Mouse (Mus musculus) embryo, embryonic 11.5 days (tissue): Measurements from ENCODE around the gene Tmem243.
"Not testable (repeated sequence)": the region's sequence is repeated elsewhere in the genome, so short reads cannot be mapped to it uniquely, and the experiment has no call there.

Experiments used
- DNase-seq: peaks from one replicate; pipeline ENCODE4 v3.0.0-alpha.2; 2012; ENCODE audit warnings: low read depth, low spot score

Gene Tmem243

DNA sequence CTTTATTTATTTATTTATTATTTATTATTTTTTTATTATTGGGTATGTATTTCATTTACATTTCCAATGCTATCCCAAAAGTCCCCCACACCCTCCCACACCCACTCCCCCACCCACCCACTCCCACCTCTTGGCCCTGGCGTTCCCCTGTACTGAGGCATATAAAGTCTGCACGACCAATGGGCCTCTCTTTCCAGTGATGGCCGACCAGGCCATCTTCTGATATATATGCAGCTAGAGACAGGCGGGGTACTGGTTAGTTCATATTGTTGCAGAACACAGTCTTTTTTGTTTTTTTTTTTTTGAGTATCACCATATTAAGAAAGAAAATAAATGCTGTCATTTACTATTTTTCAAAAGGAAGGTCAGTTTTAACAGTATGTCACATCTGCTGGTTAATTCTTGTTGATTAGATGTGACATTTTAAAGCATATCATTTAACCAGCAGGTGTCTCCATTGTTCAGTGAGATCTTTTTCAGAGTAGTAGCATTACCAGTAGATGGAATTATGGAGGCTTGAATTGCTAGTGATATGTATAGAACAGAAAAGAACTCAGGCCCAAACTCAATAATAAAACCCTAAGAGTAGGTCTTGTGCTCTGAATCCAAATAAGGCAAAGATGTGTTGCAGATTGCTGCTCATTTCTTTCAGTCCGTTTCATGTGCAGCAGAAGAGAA, 69.0 kb downstream of the Tmem243 start:
- not testable (repeated sequence) for DNase-seq

DNA sequence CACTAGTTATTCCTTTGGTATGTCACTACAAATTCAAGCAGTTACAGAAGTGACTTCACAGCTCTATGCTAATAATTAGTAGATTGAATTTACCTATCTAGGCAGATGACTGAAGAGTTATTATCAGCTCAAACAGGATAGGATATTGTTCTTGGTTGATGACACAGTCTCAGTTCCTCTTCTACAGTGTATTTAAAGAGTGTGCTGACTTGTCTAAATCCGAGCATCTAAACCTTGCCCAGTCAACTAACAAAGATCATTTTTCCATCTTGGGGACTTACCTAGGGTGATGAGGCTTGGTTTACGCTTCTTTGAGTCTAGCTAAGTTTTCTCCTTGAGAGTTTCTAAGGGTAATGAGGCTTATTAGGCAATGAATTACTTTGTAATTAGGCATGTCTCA, 72.8 kb downstream of the Tmem243 start:
- no peak for DNase-seq

DNA sequence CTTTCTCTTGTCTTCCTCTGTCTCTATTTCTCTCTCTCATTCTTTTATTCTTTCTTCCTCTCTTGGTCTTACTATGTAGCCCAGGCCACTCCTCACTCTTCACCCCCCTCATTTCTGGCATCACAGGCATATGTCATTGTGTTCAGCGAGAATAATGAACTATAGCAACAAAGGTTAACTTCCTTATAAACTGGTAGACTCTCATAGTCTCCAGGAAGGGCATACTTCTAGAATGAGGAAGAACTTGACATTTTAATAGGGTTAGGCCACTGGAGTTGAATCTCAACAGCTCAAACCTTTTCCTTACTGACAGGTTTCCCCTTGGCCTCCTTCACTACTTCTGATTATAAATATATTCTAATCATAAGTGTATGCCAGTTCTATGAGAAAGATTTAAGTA, 86.0 kb downstream of the Tmem243 start:
- no peak for DNase-seq
